Mouse (Mus musculus) ES-Bruce4 (cell line): ENCODE measurements around the gene Slc30a2. TPM values are rescaled to one million over a fixed set of nuclear protein-coding genes. Genes with fewer than 3 reads are reported as not detected.

Experiments used
- H3K27ac ChIP-seq: 2 replicates; pipeline ENCODE4 v1.5.1; 2012; ENCODE audit warnings: low read length, inconsistent platforms; ENCODE audit not compliant: insufficient read depth
- H3K27me3 ChIP-seq: 2 replicates; pipeline ENCODE4 v1.6.1; 2012; ENCODE audit warnings: mild to moderate bottlenecking, low read length, inconsistent platforms; ENCODE audit not compliant: control insufficient read depth, poor library complexity, insufficient read depth, severe bottlenecking
- H3K36me3 ChIP-seq: 2 replicates; pipeline ENCODE4 v1.6.1; 2012; ENCODE audit warnings: inconsistent platforms, mild to moderate bottlenecking, low read length, moderate library complexity; ENCODE audit not compliant: control insufficient read depth, poor library complexity, insufficient read depth, severe bottlenecking
- H3K4me1 ChIP-seq: one replicate; pipeline ENCODE4 v1.8.1; 2011; ENCODE audit warnings: low read length; ENCODE audit not compliant: control insufficient read depth, insufficient read depth
- H3K4me3 ChIP-seq: 2 replicates; pipeline ENCODE4 v1.5.1; 2011; ENCODE audit warnings: low read depth, mild to moderate bottlenecking, low read length
- H3K9ac ChIP-seq: 2 replicates; pipeline ENCODE4 v1.6.1; 2012; ENCODE audit warnings: low read depth, mild to moderate bottlenecking, inconsistent platforms; ENCODE audit not compliant: poor library complexity, severe bottlenecking
- H3K9me3 ChIP-seq: replicated peaks from 2 replicates; pipeline ENCODE4 v1.6.1; 2012; ENCODE audit warnings: mild to moderate bottlenecking, low read length, inconsistent platforms; ENCODE audit not compliant: control insufficient read depth, poor library complexity, insufficient read depth, severe bottlenecking
- CTCF ChIP-seq: IDR thresholded peaks from one replicate; pipeline ENCODE4 v1.8.1; 2011; ENCODE audit warnings: low read depth, low read length
- EP300 ChIP-seq: IDR thresholded peaks from 2 replicates; pipeline ENCODE4 v1.6.1; 2011; ENCODE audit warnings: low read depth, low read length; ENCODE audit not compliant: insufficient read depth
- POLR2A ChIP-seq: IDR thresholded peaks from one replicate; pipeline ENCODE4 v1.8.1; 2011; ENCODE audit warnings: low read length; ENCODE audit not compliant: insufficient read depth
- polyA plus RNA-seq: library from polyadenylated mRNA; stranded (reverse); fragments of >200 nt; gene quantifications from 2 replicates; pipeline ENCODE4 v1.2.4, GENCODE M21; 2011; ENCODE audit warnings: low read depth; ENCODE audit not compliant: missing spikeins, insufficient read depth, insufficient read length

Gene Slc30a2
- polyA plus RNA-seq, 1 experiment: 4.9 TPM

GRCm38 (mm10) chr4:134350641-134351040, 7.7 kb downstream of the Slc30a2 start:
- Histone ChIP-seq H3K4me1 (peaks cover 9% of the 10 kb centered on the region), H3K27ac (no peak overlapping the region), H3K9ac (no peak overlapping the region), H3K36me3 (no peaks in the 10 kb centered on the region), H3K4me3 (no peak overlapping the region), H3K9me3 (no peaks in the 10 kb centered on the region), H3K27me3 (no peaks in the 10 kb centered on the region)
- no peak for TF ChIP-seq CTCF
- no peak for TF ChIP-seq POLR2A
- TF ChIP-seq EP300: 0 out of 2 replicates have a peak, but pooled peaks have one; percentile 42

- Histone ChIP-seq H3K4me3 (no peak overlapping the region), H3K4me1 (peaks cover 11% of the 10 kb centered on the region), H3K27me3 (no peaks in the 10 kb centered on the region), H3K9me3 (no peaks in the 10 kb centered on the region), H3K36me3 (no peaks in the 10 kb centered on the region), H3K9ac (no peak overlapping the region), H3K27ac (no peak overlapping the region)
- TF ChIP-seq EP300 (peak; percentile 25; the same call in 1 of the 2 replicates), POLR2A (no peak)
Observed at GRCm38 (mm10) chr4:134351329-134352260, 8.6 kb downstream of the Slc30a2 start.

GRCm38 (mm10) chr4:134352261-134352707, 9.3 kb downstream of the Slc30a2 start:
- TF ChIP-seq POLR2A (no peak), EP300 (no peak), CTCF (no peak)
- no peak overlapping the region for H3K9ac ChIP-seq
- no peaks in the 10 kb centered on the region for H3K27me3 ChIP-seq
- no peak overlapping the region for H3K4me3 ChIP-seq
- H3K27ac ChIP-seq: no peak overlapping the region
- no peaks in the 10 kb centered on the region for H3K36me3 ChIP-seq
- H3K4me1 ChIP-seq: peaks cover 9% of the 10 kb centered on the region
- no peaks in the 10 kb centered on the region for H3K9me3 ChIP-seq

- H3K9me3 ChIP-seq: no peaks in the 10 kb centered on the region
- H3K9ac ChIP-seq: no peak overlapping the region
- H3K36me3 ChIP-seq: no peaks in the 10 kb centered on the region
- no peaks in the 10 kb centered on the region for H3K27me3 ChIP-seq
- no peak overlapping the region for H3K27ac ChIP-seq
- peaks cover 13% of the 10 kb centered on the region for H3K4me1 ChIP-seq
- TF ChIP-seq CTCF (no peak), POLR2A (no peak)
- H3K4me3 ChIP-seq: no peak overlapping the region
Observed at GRCm38 (mm10) chr4:134352929-134353328, 9.9 kb downstream of the Slc30a2 start.

GRCm38 (mm10) chr4:134353527-134354409, 10.8 kb downstream of the Slc30a2 start:
- no peaks in the 10 kb centered on the region for H3K36me3 ChIP-seq
- no peaks in the 10 kb centered on the region for H3K9me3 ChIP-seq
- H3K27ac ChIP-seq: no peak overlapping the region
- H3K27me3 ChIP-seq: no peaks in the 10 kb centered on the region
- no peak for TF ChIP-seq EP300
- no peak for TF ChIP-seq POLR2A
- TF ChIP-seq CTCF: no peak
- no peak overlapping the region for H3K4me3 ChIP-seq
- peaks cover 13% of the 10 kb centered on the region for H3K4me1 ChIP-seq
- no peak overlapping the region for H3K9ac ChIP-seq
